Mouse (Mus musculus): ENCODE measurements at regions not wholly inside any gene's neighbourhood (a gene's known extent, or its start where the extent isn't known, plus 50 kb on each side); places are given as distances from the start of the nearest gene placed in this dataset.

DNA sequence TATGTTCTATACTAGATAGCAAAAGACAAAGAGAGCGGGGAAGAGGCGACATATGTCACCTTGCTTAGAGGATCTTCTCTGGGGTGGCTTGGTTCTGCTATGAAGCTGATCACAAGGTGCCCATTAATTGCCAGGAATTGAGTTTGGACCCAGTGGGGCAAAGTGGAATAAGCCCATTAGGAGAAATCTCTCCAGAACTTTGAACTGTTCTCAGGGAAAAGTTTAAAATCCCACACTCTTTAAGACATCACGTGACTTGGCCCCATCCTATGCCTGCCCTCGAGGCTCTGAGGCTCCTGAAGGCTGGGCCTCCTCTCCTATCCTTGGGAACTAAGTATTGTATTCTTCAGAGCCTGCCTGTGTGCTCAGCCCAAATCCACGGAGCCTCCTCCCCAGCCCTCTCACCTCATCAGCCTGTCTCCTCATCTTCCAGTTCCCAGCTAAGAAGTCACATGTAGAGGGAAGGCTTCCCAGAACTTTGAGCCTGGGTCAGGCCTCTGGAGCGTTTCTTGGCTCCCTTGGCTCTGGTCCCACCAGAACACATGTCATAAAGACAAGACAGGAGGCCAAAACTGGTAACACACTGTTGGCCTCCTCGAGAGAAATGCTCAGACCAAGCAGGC, 151.5 kb upstream of the Habp2 start:
- Histone ChIP-seq H3K27me3 (ENCODE audit: control insufficient read depth, insufficient read depth, low read length) (no peaks in the 10 kb centered on the region), H3K27ac (ENCODE audit: insufficient read depth, low read length) (no peak overlapping the region), H3K4me3 (replicated peaks; ENCODE audit: insufficient read depth, low read depth, low read length) (no peak overlapping the region), H3K4me1 (ENCODE audit: control insufficient read depth, insufficient read depth, low read length) (no peaks in the 10 kb centered on the region)
- whole genome bisulfite sequencing, result 55% methylated on average over 7 of the region's 7 CpGs
- TF ChIP-seq POLR2A (IDR thresholded peaks at IDR 0.05; ENCODE audit: borderline replicate concordance, insufficient read depth, low read length), result no peak
- no peak for TF ChIP-seq CTCF (IDR thresholded peaks at IDR 0.05; ENCODE audit: borderline replicate concordance, insufficient read depth, low read depth, low read length)
- DNase-seq, result no peak

DNA sequence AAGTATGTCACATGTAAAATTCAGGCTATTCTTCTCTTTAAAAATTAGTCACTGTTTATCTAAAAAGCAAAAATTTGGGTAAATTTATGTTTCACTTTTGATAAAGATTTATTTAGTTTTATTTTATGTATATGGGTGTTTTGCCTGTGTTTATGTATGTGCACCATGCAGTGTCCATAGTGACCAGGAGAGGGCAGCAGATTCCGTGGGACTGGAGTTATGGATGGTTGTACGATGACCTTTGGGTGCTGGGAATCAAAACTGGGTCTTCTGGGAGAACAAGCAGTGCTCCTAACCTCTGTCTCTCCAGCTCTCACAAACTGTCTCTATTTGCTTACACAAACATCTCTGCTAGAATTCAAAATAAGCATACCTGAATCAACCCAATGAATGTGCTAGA, 146.4 kb upstream of the Habp2 start:
- no peaks in the 10 kb centered on the region for H3K4me1 ChIP-seq (ENCODE audit: control insufficient read depth, insufficient read depth, low read length)
- no peaks in the 10 kb centered on the region; the same call in 1 of the 2 replicates for H3K27me3 ChIP-seq (ENCODE audit: control insufficient read depth, insufficient read depth, low read length)
- H3K27ac ChIP-seq (ENCODE audit: insufficient read depth, low read length), result no peak overlapping the region
- TF ChIP-seq CTCF (IDR thresholded peaks at IDR 0.05; ENCODE audit: borderline replicate concordance, insufficient read depth, low read depth, low read length), result no peak
- no peak for TF ChIP-seq POLR2A (IDR thresholded peaks at IDR 0.05; ENCODE audit: borderline replicate concordance, insufficient read depth, low read length)
- WGBS, result 84% methylated on average over 2 of the region's 2 CpGs
- DNase-seq, result no peak
- H3K4me3 ChIP-seq (replicated peaks; ENCODE audit: insufficient read depth, low read depth, low read length), result no peak overlapping the region

DNA sequence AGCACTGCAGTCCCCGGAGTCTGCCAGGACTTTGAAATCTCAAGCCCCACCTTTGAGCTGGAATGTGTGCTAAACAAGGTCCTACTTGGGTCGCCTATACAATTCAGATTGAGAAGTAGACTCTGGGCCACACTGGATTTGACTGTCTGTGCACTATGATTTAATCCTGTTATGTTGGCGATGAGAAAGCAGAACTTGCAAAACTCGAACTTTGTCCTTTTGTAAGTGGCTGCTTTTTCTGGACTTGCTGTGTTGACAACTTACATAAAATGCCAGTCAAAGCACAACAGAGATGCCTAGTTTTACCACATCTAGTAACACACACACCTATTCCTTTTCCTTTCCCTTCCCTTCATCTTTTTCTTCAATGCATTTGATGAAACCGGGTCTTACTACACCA, 142.7 kb upstream of the Habp2 start:
- H3K4me3 ChIP-seq (replicated peaks; ENCODE audit: insufficient read depth, low read depth, low read length), result no peak overlapping the region
- no peak for DNase-seq
- no peaks in the 10 kb centered on the region; the same call in 1 of the 2 replicates for H3K27me3 ChIP-seq (ENCODE audit: control insufficient read depth, insufficient read depth, low read length)
- no peak overlapping the region for H3K27ac ChIP-seq (ENCODE audit: insufficient read depth, low read length)
- TF ChIP-seq CTCF (IDR thresholded peaks at IDR 0.05; ENCODE audit: borderline replicate concordance, insufficient read depth, low read depth, low read length) (no peak), POLR2A (IDR thresholded peaks at IDR 0.05; ENCODE audit: borderline replicate concordance, insufficient read depth, low read length) (no peak)
- H3K4me1 ChIP-seq (ENCODE audit: control insufficient read depth, insufficient read depth, low read length), result no peaks in the 10 kb centered on the region
- WGBS, result 89% methylated on average over 5 of the region's 5 CpGs

DNA sequence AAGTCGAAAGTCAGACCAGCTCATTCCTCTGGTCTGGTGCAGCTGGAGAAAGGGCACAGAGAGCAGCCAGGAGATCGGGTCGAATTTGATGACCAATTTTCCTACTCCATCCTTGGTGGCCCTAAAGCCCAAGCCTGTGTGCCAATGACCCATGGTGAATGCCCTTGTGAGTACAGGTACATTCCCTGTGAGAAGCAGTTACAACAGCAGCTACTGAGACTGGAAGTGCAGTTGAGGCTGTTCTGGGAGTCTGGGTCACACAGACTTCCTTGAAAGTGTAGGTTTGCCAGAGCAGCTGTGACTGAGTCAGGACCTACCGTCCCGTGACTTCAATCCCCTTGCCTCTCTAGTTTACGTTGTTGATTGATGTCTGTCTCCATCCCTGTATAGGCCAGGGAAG, 129.8 kb upstream of the Habp2 start:
- Histone ChIP-seq H3K27me3 (ENCODE audit: control insufficient read depth, insufficient read depth, low read length) (no peaks in the 10 kb centered on the region; the same call in 1 of the 2 replicates), H3K27ac (ENCODE audit: insufficient read depth, low read length) (no peak overlapping the region), H3K4me1 (ENCODE audit: control insufficient read depth, insufficient read depth, low read length) (no peaks in the 10 kb centered on the region; the same call in 1 of the 2 replicates), H3K4me3 (replicated peaks; ENCODE audit: insufficient read depth, low read depth, low read length) (no peak overlapping the region)
- TF ChIP-seq CTCF (IDR thresholded peaks at IDR 0.05; ENCODE audit: borderline replicate concordance, insufficient read depth, low read depth, low read length) (no peak), POLR2A (IDR thresholded peaks at IDR 0.05; ENCODE audit: borderline replicate concordance, insufficient read depth, low read length) (no peak)
- WGBS, result 71% methylated on average over 6 of the region's 6 CpGs
- no peak for DNase-seq

DNA sequence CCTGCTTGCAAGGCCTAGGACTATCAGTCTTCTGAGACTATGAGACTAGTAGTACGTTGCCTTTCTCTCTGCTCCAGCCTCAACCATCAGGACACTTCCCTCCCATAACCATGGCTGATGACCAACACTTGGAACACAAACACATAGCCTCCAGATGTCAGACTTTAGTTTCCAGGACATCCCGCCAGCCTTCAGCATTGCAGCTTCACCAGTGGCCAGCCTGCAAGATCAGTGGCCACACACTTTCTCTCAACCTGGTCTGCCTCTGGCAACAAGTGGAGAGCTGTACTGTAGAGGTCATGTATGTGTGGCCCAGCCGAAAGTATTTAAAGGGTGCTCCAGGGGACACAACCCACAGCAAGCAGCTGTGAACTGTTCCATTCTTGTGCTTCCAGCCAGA, 124.8 kb upstream of the Habp2 start:
- TF ChIP-seq POLR2A (IDR thresholded peaks at IDR 0.05; ENCODE audit: borderline replicate concordance, insufficient read depth, low read length) (no peak), CTCF (IDR thresholded peaks at IDR 0.05; ENCODE audit: borderline replicate concordance, insufficient read depth, low read depth, low read length) (no peak)
- no peak for DNase-seq
- 37% methylated on average over 3 of the region's 3 CpGs for WGBS

DNA sequence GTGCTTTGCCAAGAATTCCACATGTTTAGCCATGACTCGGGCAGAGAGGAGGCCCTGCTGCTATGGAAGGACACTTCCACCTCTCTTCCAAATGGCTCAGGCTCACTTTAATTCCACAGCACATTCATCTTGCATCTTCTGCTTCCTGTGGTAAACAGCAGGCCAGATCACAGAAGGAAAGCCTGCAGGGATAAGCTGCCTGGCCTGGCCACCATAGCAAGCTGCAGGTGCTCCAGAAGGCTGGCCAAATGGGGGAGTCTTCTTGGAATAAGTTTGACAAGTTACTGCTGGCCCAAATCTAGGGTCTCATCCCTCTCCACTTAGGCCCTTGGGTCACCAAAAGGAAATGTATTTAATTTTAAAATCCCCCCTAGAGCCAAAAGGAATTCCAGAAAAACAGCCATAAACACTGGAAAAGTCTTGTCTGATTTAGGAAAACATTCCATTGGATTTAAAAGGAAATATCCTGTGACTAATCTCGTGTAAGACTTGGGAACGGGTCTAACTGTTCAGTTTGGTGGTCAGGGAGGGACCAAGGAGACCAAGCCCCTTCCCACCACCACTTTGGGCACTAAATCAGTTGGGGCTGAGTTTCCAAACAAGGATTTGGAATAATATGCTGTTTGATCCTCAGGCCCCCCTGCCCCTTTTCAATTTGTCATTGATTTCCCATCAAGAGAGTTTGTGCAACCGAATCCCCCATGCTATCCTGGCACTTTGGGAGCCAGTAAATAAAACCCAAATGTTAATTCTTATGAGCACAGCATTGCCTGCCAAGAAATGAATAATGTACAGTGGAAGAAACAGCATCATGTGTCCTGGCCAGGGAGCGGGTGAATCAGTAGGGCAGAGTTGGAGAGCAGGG, 117.6 kb upstream of the Habp2 start:
- no peaks in the 10 kb centered on the region for H3K27me3 ChIP-seq (ENCODE audit: control insufficient read depth, insufficient read depth, low read length)
- WGBS, result 54% methylated on average over 5 of the region's 5 CpGs
- TF ChIP-seq POLR2A (IDR thresholded peaks at IDR 0.05; ENCODE audit: borderline replicate concordance, insufficient read depth, low read length), result no peak
- TF ChIP-seq CTCF (IDR thresholded peaks at IDR 0.05; ENCODE audit: borderline replicate concordance, insufficient read depth, low read depth, low read length), result no peak

More for the DNA sequence above, 124.8 kb upstream of the Habp2 start:
- no peak overlapping the region for H3K4me3 ChIP-seq (replicated peaks; ENCODE audit: insufficient read depth, low read depth, low read length)
- no peaks in the 10 kb centered on the region; the same call in 1 of the 2 replicates for H3K27me3 ChIP-seq (ENCODE audit: control insufficient read depth, insufficient read depth, low read length)
- no peak overlapping the region for H3K27ac ChIP-seq (ENCODE audit: insufficient read depth, low read length)
- H3K4me1 ChIP-seq (ENCODE audit: control insufficient read depth, insufficient read depth, low read length), result no peaks in the 10 kb centered on the region; the same call in 1 of the 2 replicates

DNA sequence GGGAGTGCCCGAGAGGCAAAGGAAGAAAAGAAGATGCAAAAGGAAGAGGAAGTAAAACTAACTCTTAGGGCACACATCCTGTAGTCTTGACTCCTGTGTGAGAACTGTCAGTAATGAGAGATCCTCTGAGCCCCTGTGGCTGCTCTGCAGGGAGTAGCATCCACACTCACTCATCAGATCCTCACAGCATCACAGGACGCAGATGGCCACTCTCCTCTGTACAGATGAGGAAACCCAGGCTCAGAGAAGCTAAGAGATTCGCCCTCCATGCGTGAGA, 117.0 kb upstream of the Habp2 start:
- WGBS, result 64% methylated on average over 4 of the region's 4 CpGs
- TF ChIP-seq CTCF (IDR thresholded peaks at IDR 0.05; ENCODE audit: borderline replicate concordance, insufficient read depth, low read depth, low read length) (no peak), POLR2A (IDR thresholded peaks at IDR 0.05; ENCODE audit: borderline replicate concordance, insufficient read depth, low read length) (no peak)
- DNase-seq, result no peak

More for the DNA sequence above, 117.6 kb upstream of the Habp2 start:
- H3K4me3 ChIP-seq (replicated peaks; ENCODE audit: insufficient read depth, low read depth, low read length), result no peak overlapping the region
- H3K27ac ChIP-seq (ENCODE audit: insufficient read depth, low read length), result no peak overlapping the region
- DNase-seq, result no peak
- H3K4me1 ChIP-seq (ENCODE audit: control insufficient read depth, insufficient read depth, low read length), result no peaks in the 10 kb centered on the region

DNA sequence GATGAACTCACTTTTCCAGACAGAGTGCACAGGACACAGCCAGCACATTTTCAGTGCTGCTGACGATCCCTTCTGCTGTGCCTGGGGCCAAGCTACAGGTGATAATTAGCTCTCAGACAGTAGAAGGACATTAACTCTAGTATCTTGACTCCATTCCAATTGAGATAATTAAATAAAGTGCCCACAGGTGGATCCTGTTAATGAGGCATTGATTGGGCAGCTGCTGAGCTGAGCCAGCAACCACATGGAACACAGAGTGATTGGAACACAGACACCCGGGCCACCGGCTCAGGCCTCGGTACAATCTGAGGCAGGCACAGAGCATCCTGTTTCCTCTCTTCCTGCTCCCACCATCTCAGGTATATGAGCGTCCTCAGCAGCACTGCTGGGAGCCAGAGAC, 114.5 kb upstream of the Habp2 start:
- DNase-seq, result peak in 1 of 2 experiments; percentile 23
- 51% methylated on average over 5 of the region's 5 CpGs for WGBS
- H3K27me3 ChIP-seq (ENCODE audit: control insufficient read depth, insufficient read depth, low read length), result no peaks in the 10 kb centered on the region
- no peak overlapping the region for H3K4me3 ChIP-seq (replicated peaks; ENCODE audit: insufficient read depth, low read depth, low read length)
- TF ChIP-seq POLR2A (IDR thresholded peaks at IDR 0.05; ENCODE audit: borderline replicate concordance, insufficient read depth, low read length) (no peak), CTCF (IDR thresholded peaks at IDR 0.05; ENCODE audit: borderline replicate concordance, insufficient read depth, low read depth, low read length) (no peak)
- no peaks in the 10 kb centered on the region for H3K4me1 ChIP-seq (ENCODE audit: control insufficient read depth, insufficient read depth, low read length)
- H3K27ac ChIP-seq (ENCODE audit: insufficient read depth, low read length), result no peak overlapping the region

More for the DNA sequence above, 117.0 kb upstream of the Habp2 start:
- no peak overlapping the region for H3K4me3 ChIP-seq (replicated peaks; ENCODE audit: insufficient read depth, low read depth, low read length)
- H3K27me3 ChIP-seq (ENCODE audit: control insufficient read depth, insufficient read depth, low read length), result no peaks in the 10 kb centered on the region
- no peaks in the 10 kb centered on the region for H3K4me1 ChIP-seq (ENCODE audit: control insufficient read depth, insufficient read depth, low read length)
- H3K27ac ChIP-seq (ENCODE audit: insufficient read depth, low read length), result no peak overlapping the region

Measured in cerebellum, adult 2 months (tissue).